Mouse (Mus musculus): ENCODE measurements around the gene Dclk1.

DNA sequence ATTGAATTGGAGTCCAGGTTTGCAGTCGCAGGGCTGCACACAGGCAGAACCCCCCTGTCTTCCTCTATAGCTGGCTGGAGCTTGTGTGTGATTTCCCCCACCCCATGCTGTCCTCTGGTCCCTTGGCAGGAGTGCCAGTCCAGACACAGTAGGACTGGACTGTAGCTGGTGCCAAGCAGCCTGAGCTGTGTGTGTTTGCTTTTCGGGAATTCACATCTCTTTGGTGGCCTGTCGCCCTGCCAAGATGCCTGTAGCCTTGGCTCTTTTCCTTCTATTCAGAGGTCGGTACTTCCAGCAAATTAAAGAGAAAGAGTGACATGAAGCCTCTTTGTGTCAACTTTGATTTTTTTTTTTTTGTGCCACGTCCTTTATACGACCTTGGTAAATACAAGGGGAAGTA is 6.3 kb downstream of the Dclk1 start:
- TF ChIP-seq CTCF (IDR thresholded peaks at IDR 0.05; ENCODE audit: insufficient read depth, low read depth, low read length), result no peak
- TF ChIP-seq POLR2A (IDR thresholded peaks at IDR 0.05; ENCODE audit: insufficient read depth, low read depth, low read length), result no peak
